Mouse (Mus musculus): ENCODE measurements around the gene Atp5f1.

- TF ChIP-seq CTCF (IDR thresholded peaks at IDR 0.05; ENCODE audit: extremely low read depth, insufficient read depth, insufficient read length, insufficient replicate concordance): no peak
- TF ChIP-seq POLR2A (IDR thresholded peaks at IDR 0.05; ENCODE audit: low read depth, low read length): no peak
Measured at GRCm38 (mm10) chr3:105951348-105951747, 8.6 kb downstream of the Atp5f1 start.

Data from spleen, adult 2 months (tissue).